Mouse (Mus musculus) cortical plate, adult 2 months (tissue): ENCODE measurements around the gene Lat.

Source experiments
- CTCF ChIP-seq: fragments of 200-500 bp; IDR thresholded peaks from 2 replicates; pipeline ENCODE4 v1.5.1; 2011; ENCODE audit warnings: mild to moderate bottlenecking, control low read depth, low read length; ENCODE audit not compliant: insufficient read depth; ENCODE audit errors: extremely low read depth
- POLR2A ChIP-seq: fragments of 200-500 bp; IDR thresholded peaks from 2 replicates; pipeline ENCODE4 v1.6.1; 2011; ENCODE audit warnings: mild to moderate bottlenecking, low read length, control low read depth; ENCODE audit not compliant: insufficient read depth; ENCODE audit errors: extremely low read depth

DNA sequence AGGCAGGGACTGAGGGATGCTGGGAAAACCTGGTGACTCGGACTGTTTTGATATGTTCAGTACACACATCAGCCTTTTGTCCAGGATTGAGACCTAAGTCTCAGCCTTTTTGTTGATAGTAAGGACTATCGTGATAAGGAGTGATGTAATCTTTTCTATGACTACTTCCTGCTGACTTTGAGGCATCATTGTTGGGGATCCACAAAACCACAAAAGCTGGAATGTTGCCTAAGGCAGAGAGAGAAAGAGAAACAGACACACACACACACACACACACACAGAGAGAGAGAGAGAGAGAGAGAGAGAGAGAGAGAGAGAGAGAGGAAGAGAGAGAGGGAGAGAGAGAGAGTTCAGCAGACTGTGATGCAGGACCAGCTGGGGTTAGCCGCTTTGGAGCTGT lies 49.1 kb upstream of the Lat start:
- TF ChIP-seq CTCF (no peak), POLR2A (no peak)
